Mouse (Mus musculus) left cerebral cortex, postnatal 4 days (tissue): ENCODE results near the gene Rwdd3. TPM values are rescaled to one million over a fixed set of nuclear protein-coding genes. Genes with fewer than 3 reads are reported as not detected.

Experiments
- total RNA-seq, 2 experiments: library from RNA; stranded (reverse); gene quantifications; 2 replicates each; pipeline ENCODE4 v1.2.3; 2021

The Rwdd3 gene
- total RNA-seq, 2 experiments from 2014 or later = 23.1 to 27.4 TPM

Other genes with a start within 250 kb of the Rwdd3 start
- 10 to 100 TPM; 17.2 to 19.2 TPM for gene Tmem56, start 111.4 kb upstream of the Rwdd3 start, total RNA-seq
- 10 to 100 TPM; 17.9 to 22.0 TPM for gene Alg14, start 120.1 kb upstream of the Rwdd3 start, total RNA-seq